Mouse (Mus musculus) ES-Bruce4 (cell line): ENCODE data around the gene Nme4.

Experiments
- CTCF ChIP-seq: IDR thresholded peaks from one replicate; pipeline ENCODE4 v1.8.1; 2011; ENCODE audit warnings: low read depth, low read length
- EP300 ChIP-seq: IDR thresholded peaks from 2 replicates; pipeline ENCODE4 v1.6.1; 2011; ENCODE audit warnings: low read depth, low read length; ENCODE audit not compliant: insufficient read depth
- POLR2A ChIP-seq: IDR thresholded peaks from one replicate; pipeline ENCODE4 v1.8.1; 2011; ENCODE audit warnings: low read length; ENCODE audit not compliant: insufficient read depth

DNA sequence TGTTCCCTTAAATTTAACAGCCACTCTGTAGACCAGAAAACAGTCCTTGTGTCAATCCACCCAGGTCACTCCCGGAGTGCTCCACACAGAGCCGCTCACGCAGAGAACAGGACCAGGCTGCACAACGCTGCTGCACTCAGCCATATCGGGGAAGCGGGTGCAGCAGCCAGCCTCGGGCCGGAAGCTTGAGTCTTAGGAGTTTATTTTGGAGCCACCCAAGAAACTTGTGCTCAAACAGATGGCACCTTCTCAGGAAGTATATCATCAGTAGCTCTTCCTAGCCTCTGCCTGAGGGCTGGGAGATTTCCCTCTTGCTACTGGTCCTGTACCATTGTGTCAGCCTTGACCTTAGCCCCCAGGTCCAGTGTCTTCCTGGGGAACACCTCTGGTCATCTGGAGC is 38.1 kb downstream of the Nme4 start:
- TF ChIP-seq CTCF (no peak), EP300 (no peak), POLR2A (no peak)
